ENCODE assay signal across 15 mouse cellular contexts in the genomic region with DNA sequence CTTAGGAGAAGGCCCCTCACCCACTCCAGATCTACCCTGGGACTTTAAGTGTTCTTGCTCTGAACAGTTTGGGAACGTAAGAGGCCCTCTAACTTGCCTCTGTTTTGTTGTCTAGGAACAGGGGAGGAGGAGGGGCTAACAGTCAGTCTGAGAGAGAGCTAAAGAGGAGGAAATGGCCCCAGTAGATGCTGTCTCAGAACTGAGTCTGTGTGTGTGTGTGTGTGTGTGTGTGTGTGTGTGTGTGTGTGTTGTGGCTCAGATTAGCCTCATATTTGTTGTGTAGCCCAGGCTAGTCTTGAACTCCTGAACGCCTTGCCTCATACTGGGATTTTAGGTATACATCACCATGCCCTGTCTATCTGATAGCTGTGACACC. TPM values are rescaled to one million over a fixed set of nuclear protein-coding genes. Genes with fewer than 3 reads are reported as not detected.
DNase-seq lines count a peak whose midpoint lies in the region; ATAC-seq and TF ChIP-seq lines count a peak whose summit lies in the region.
"Had no signal": no experiment of that assay in that cellular context is flagged by ENCODE, and none has a peak within 500 bp of the region (broad histone marks: within the 10 kb centered on the region; RNA-seq: fewer than 3 reads in every experiment).

No protein-coding gene starts in this region.

- H3K27ac ChIP-seq in kidney, embryonic 14.5 days (ENCODE audit: low read depth, low read length), result no peak overlapping the region
- peak overlapping the region; percentile 54 for H3K27ac ChIP-seq in liver, embryonic 16.5 days (ENCODE audit: low read length)
- no peak overlapping the region for H3K27ac ChIP-seq in lung, postnatal 0 days (ENCODE audit: low read length)
- no peak overlapping the region for H3K27ac ChIP-seq in hindbrain, embryonic 12.5 days
- H3K27ac ChIP-seq: hindbrain, embryonic 14.5 days; liver, embryonic 14.5 days had no signal

- TF ChIP-seq CTCF in lung, postnatal 0 days (IDR thresholded peaks at IDR 0.05), result no peak

- H3K27me3 ChIP-seq in kidney, embryonic 14.5 days (ENCODE audit: control insufficient read depth, insufficient read depth, low read length), result no peaks in the 10 kb centered on the region
- no peaks in the 10 kb centered on the region for H3K27me3 ChIP-seq in liver, embryonic 16.5 days (ENCODE audit: control insufficient read depth, insufficient read depth, low read depth, low read length)
- H3K27me3 ChIP-seq in lung, postnatal 0 days (replicated peaks; ENCODE audit: insufficient read depth, low read length), result no peaks in the 10 kb centered on the region
- H3K27me3 ChIP-seq in hindbrain, embryonic 12.5 days, result no peaks in the 10 kb centered on the region
- H3K27me3 ChIP-seq: heart, embryonic 12.5 days had no signal

- WGBS in kidney, embryonic 14.5 days, result 77% methylated on average over 2 of the region's 2 CpGs
- WGBS in liver, embryonic 16.5 days (ENCODE audit: insufficient replicate concordance), result 27% methylated on average over 2 of the region's 2 CpGs
- 45% methylated on average over 2 of the region's 2 CpGs for WGBS in lung, postnatal 0 days
- WGBS in hindbrain, embryonic 12.5 days, result 88% methylated on average over 2 of the region's 2 CpGs

- DNase-seq in kidney, postnatal 10 days, result peak; percentile 12
- DNase-seq in CD4-positive, CD25-positive, alpha-beta regulatory T cell, adult 2 months (ENCODE audit: low read depth, low spot score), result peak; percentile 83
- DNase-seq in lung, postnatal 0 days (ENCODE audit: low spot score), result no peak
- DNase-seq in lung, postnatal 4 days, result no peak
- DNase-seq: adrenal gland, postnatal 10 days; forebrain, postnatal 0 days; gastrocnemius, postnatal 25 days; kidney, adult 8-10 months had no signal

- H3K4me3 ChIP-seq in kidney, embryonic 14.5 days (ENCODE audit: low read length), result no peak overlapping the region
- no peak overlapping the region for H3K4me3 ChIP-seq in liver, embryonic 16.5 days (ENCODE audit: low read depth, low read length)
- H3K4me3 ChIP-seq in lung, postnatal 0 days (ENCODE audit: low read depth, low read length), result no peak overlapping the region
- H3K4me3 ChIP-seq in hindbrain, embryonic 12.5 days, result no peak overlapping the region
- H3K4me3 ChIP-seq: heart, embryonic 12.5 days had no signal

- H3K4me1 ChIP-seq in kidney, embryonic 14.5 days (ENCODE audit: control insufficient read depth, insufficient read depth, low read length), result peaks cover 44% of the 10 kb centered on the region
- peaks cover 73% of the 10 kb centered on the region for H3K4me1 ChIP-seq in liver, embryonic 16.5 days (ENCODE audit: control insufficient read depth, low read depth, low read length)
- peaks cover 22% of the 10 kb centered on the region for H3K4me1 ChIP-seq in lung, postnatal 0 days (ENCODE audit: insufficient read depth, low read depth, low read length)
- peaks cover 12% of the 10 kb centered on the region for H3K4me1 ChIP-seq in hindbrain, embryonic 12.5 days

- H3K9me3 ChIP-seq in kidney, embryonic 14.5 days (ENCODE audit: control insufficient read depth, low read length), result no peaks in the 10 kb centered on the region
- no peaks in the 10 kb centered on the region for H3K9me3 ChIP-seq in liver, embryonic 16.5 days (replicated peaks; ENCODE audit: control insufficient read depth, low read length)
- H3K9me3 ChIP-seq in lung, postnatal 0 days (ENCODE audit: low read length), result no peaks in the 10 kb centered on the region
- H3K9me3 ChIP-seq in hindbrain, embryonic 12.5 days (replicated peaks), result no peaks in the 10 kb centered on the region
- H3K9me3 ChIP-seq: heart, embryonic 12.5 days had no signal

- H3K4me2 ChIP-seq in kidney, embryonic 14.5 days (replicated peaks; ENCODE audit: low read depth, low read length), result no peak overlapping the region
- peak overlapping the region; percentile 22; the same call in 1 of the 2 replicates for H3K4me2 ChIP-seq in liver, embryonic 16.5 days (ENCODE audit: low read depth, low read length)
- H3K4me2 ChIP-seq in lung, postnatal 0 days (replicated peaks; ENCODE audit: low read depth, low read length), result no peak overlapping the region
- H3K4me2 ChIP-seq in hindbrain, embryonic 12.5 days (replicated peaks), result no peak overlapping the region
- H3K4me2 ChIP-seq: heart, embryonic 12.5 days; hindbrain, embryonic 14.5 days had no signal

- no peak for TF ChIP-seq EP300 in lung, postnatal 0 days (IDR thresholded peaks at IDR 0.05)

- ATAC-seq in kidney, embryonic 14.5 days (ENCODE audit: low FRiP score, low TSS enrichment), result no peak
- ATAC-seq in activated CD4-positive, CD25-positive, alpha-beta regulatory T cell, adult 4 months, result peak; percentile 52
- ATAC-seq in liver, embryonic 16.5 days (ENCODE audit: low read depth), result no peak
- no peak for ATAC-seq in lung, postnatal 0 days
- ATAC-seq in hindbrain, embryonic 12.5 days (ENCODE audit: low FRiP score), result no peak
- ATAC-seq: forebrain, postnatal 0 days had no signal

- no peaks in the 10 kb centered on the region for H3K36me3 ChIP-seq in kidney, embryonic 14.5 days (ENCODE audit: control insufficient read depth, insufficient read depth, low read length)
- no peaks in the 10 kb centered on the region for H3K36me3 ChIP-seq in liver, embryonic 16.5 days (ENCODE audit: control insufficient read depth, insufficient read depth)
- no peaks in the 10 kb centered on the region for H3K36me3 ChIP-seq in lung, postnatal 0 days (ENCODE audit: insufficient read depth, low read length)
- H3K36me3 ChIP-seq in hindbrain, embryonic 12.5 days, result no peaks in the 10 kb centered on the region
- H3K36me3 ChIP-seq: heart, embryonic 12.5 days had no signal

- H3K9ac ChIP-seq in kidney, embryonic 14.5 days (ENCODE audit: low read depth, low read length), result no peak overlapping the region
- no peak overlapping the region for H3K9ac ChIP-seq in liver, embryonic 16.5 days (ENCODE audit: low read depth, low read length)
- no peak overlapping the region for H3K9ac ChIP-seq in lung, postnatal 0 days (replicated peaks; ENCODE audit: low read depth)
- H3K9ac ChIP-seq in hindbrain, embryonic 12.5 days, result no peak overlapping the region
- H3K9ac ChIP-seq: forebrain, postnatal 0 days; heart, embryonic 12.5 days; hindbrain, embryonic 14.5 days; liver, embryonic 14.5 days had no signal

RNA-seq across cellular contexts. Expression of a gene that starts 10.1 kb away (rescaled TPM):
- polyA plus RNA-seq in kidney, embryonic 14.5 days (2014; fragmentation: Nextera tagmentation; extraction: Ambion mirVana), result 39.9 and 50.3 TPM in 2 replicates
- 10 to 100 TPM; 75.0 to 86.1 TPM for polyA plus RNA-seq in activated CD4-positive, CD25-positive, alpha-beta regulatory T cell, adult 4 months (2017; shearing (Covaris generic))
- 38.5 and 38.8 TPM in 2 replicates for polyA plus RNA-seq in liver, embryonic 16.5 days (2015; fragmentation: Nextera tagmentation; extraction: Ambion mirVana)
- 96.8 and 106 TPM in 2 replicates for polyA plus RNA-seq in lung, postnatal 0 days (2015; fragmentation: Nextera tagmentation; extraction: Ambion mirVana)
- polyA plus RNA-seq in hindbrain, embryonic 12.5 days (2016; fragmentation: Nextera tagmentation; extraction: Ambion mirVana), result 31.7 and 35.4 TPM in 2 replicates

RNA-seq across cellular contexts. Expression of a gene that starts 31.0 kb away (rescaled TPM):
- polyA plus RNA-seq in kidney, embryonic 14.5 days (2014; fragmentation: Nextera tagmentation; extraction: Ambion mirVana), result 0.83 and 1.0 TPM in 2 replicates
- not detected for polyA plus RNA-seq in activated CD4-positive, CD25-positive, alpha-beta regulatory T cell, adult 4 months (2017; shearing (Covaris generic))
- 0.28 and 0.32 TPM in 2 replicates for polyA plus RNA-seq in liver, embryonic 16.5 days (2015; fragmentation: Nextera tagmentation; extraction: Ambion mirVana)
- 1.4 and 1.7 TPM in 2 replicates for polyA plus RNA-seq in lung, postnatal 0 days (2015; fragmentation: Nextera tagmentation; extraction: Ambion mirVana)
- polyA plus RNA-seq in hindbrain, embryonic 12.5 days (2016; fragmentation: Nextera tagmentation; extraction: Ambion mirVana), result 2.0 and 2.3 TPM in 2 replicates

RNA-seq across cellular contexts. Expression of a gene that starts 34.3 kb away (rescaled TPM):
- 0.83 and 1.4 TPM in 2 replicates for polyA plus RNA-seq in kidney, embryonic 14.5 days (2014; fragmentation: Nextera tagmentation; extraction: Ambion mirVana)
- polyA plus RNA-seq in activated CD4-positive, CD25-positive, alpha-beta regulatory T cell, adult 4 months (2017; shearing (Covaris generic)), result not detected
- polyA plus RNA-seq in liver, embryonic 16.5 days (2015; fragmentation: Nextera tagmentation; extraction: Ambion mirVana), result 0.49 and 0.67 TPM in 2 replicates
- polyA plus RNA-seq in lung, postnatal 0 days (2015; fragmentation: Nextera tagmentation; extraction: Ambion mirVana), result 0.87 and 1.5 TPM in 2 replicates
- 1.8 and 2.3 TPM in 2 replicates for polyA plus RNA-seq in hindbrain, embryonic 12.5 days (2016; fragmentation: Nextera tagmentation; extraction: Ambion mirVana)

RNA-seq across cellular contexts. Expression of a gene that starts 39.6 kb away (rescaled TPM):
- polyA plus RNA-seq in kidney, embryonic 14.5 days (2014; fragmentation: Nextera tagmentation; extraction: Ambion mirVana), result 15.7 and 22.3 TPM in 2 replicates
- polyA plus RNA-seq in activated CD4-positive, CD25-positive, alpha-beta regulatory T cell, adult 4 months (2017; shearing (Covaris generic)), result 10 to 100 TPM; 11.8 to 18.4 TPM
- polyA plus RNA-seq in liver, embryonic 16.5 days (2015; fragmentation: Nextera tagmentation; extraction: Ambion mirVana), result 11.8 and 12.6 TPM in 2 replicates
- 16.0 and 16.7 TPM in 2 replicates for polyA plus RNA-seq in lung, postnatal 0 days (2015; fragmentation: Nextera tagmentation; extraction: Ambion mirVana)
- polyA plus RNA-seq in hindbrain, embryonic 12.5 days (2016; fragmentation: Nextera tagmentation; extraction: Ambion mirVana), result 38.1 TPM in 2 replicates

RNA-seq across cellular contexts. Expression of a gene that starts 56.2 kb away (rescaled TPM):
- 46.0 and 47.0 TPM in 2 replicates for polyA plus RNA-seq in kidney, embryonic 14.5 days (2014; fragmentation: Nextera tagmentation; extraction: Ambion mirVana)
- polyA plus RNA-seq in activated CD4-positive, CD25-positive, alpha-beta regulatory T cell, adult 4 months (2017; shearing (Covaris generic)), result 1 to 10 TPM; 1.5 to 2.7 TPM
- 12.6 and 12.9 TPM in 2 replicates for polyA plus RNA-seq in liver, embryonic 16.5 days (2015; fragmentation: Nextera tagmentation; extraction: Ambion mirVana)
- 21.3 and 21.9 TPM in 2 replicates for polyA plus RNA-seq in lung, postnatal 0 days (2015; fragmentation: Nextera tagmentation; extraction: Ambion mirVana)
- polyA plus RNA-seq in hindbrain, embryonic 12.5 days (2016; fragmentation: Nextera tagmentation; extraction: Ambion mirVana), result 46.9 and 47.6 TPM in 2 replicates

Comparison
In these comparisons a context has a peak if more than half of its experiments do, and no peak if none do; other contexts are left out.
1. DNase-seq: peak in kidney, postnatal 10 days (single experiment) and CD4-positive, CD25-positive, alpha-beta regulatory T cell, adult 2 months (single experiment); none in lung, postnatal 0 days (single experiment) and lung, postnatal 4 days (0 of 2).